Mouse (Mus musculus) MEL (cell line): ENCODE measurements around the gene Yjefn3.

Source experiments
- CTCF ChIP-seq, 3 experiments: IDR thresholded peaks in 2 of 3; conservative IDR thresholded peaks in 1 of 3; 2 replicates each; pipeline ENCODE4 v1.5.1; 2011 to 2012; ENCODE audit warnings: low read length in 3 of 3, low read depth in 2 of 3, mild to moderate bottlenecking in 2 of 3, improper control_type of control experiment in 1 of 3, inconsistent platforms in 1 of 3, mixed read lengths in 1 of 3, moderate library complexity in 1 of 3; ENCODE audit not compliant: control insufficient read depth in 1 of 3, insufficient read depth in 1 of 3, poor library complexity in 1 of 3, severe bottlenecking in 1 of 3
- GABPA ChIP-seq: IDR thresholded peaks from 2 replicates; pipeline ENCODE4 v1.6.1; 2012; ENCODE audit warnings: low read depth, mild to moderate bottlenecking, inconsistent platforms, low read length, improper control_type of control experiment, moderate library complexity
- MXI1 ChIP-seq: IDR thresholded peaks from 2 replicates; pipeline ENCODE4 v1.6.1; 2011; ENCODE audit warnings: mild to moderate bottlenecking, low read depth, low read length, improper control_type of control experiment

DNA sequence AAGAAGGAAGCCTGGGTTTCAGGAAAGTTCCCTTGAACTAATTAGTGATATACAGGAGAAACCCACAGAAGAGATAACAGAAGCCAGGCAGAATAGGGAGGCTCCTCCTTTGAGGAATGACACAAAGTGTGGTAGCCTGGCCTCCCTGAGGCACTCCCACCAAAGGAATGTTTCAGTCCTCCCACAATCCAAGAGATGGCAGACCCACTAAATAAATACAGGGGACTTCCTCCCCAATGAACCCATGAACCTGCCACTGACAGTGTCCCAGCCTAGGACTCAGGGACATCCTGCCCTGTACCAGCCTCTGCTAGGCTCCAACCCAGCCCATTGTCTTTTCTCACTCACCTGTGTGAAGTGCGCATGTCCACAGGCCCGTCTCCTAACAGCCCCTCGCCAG is 32.9 kb upstream of the Yjefn3 start:
- no peak for TF ChIP-seq CTCF (IDR thresholded peaks at IDR 0.05 in 2 of 3, conservative IDR thresholded peaks at IDR 0.05 in 1 of 3; ENCODE audit: control insufficient read depth in 1 of 3, insufficient read depth in 1 of 3, low read depth in 2 of 3, low read length in 3 of 3, poor library complexity in 1 of 3, severe bottlenecking in 1 of 3)
- TF ChIP-seq MXI1: no peak
- no peak for TF ChIP-seq GABPA
